Mouse (Mus musculus) natural killer cell, adult 2 months (primary cell): ENCODE measurements around the gene Slc7a6os.
A peak's percentile ranks its signal among the peaks of the same experiment; 100 is the strongest.
"Not testable (repeated sequence)": the region's sequence is repeated elsewhere in the genome, so short reads cannot be mapped to it uniquely, and the experiment has no call there.

Experiments used
- DNase-seq, 2 experiments: peaks; one replicate each; pipeline ENCODE4 v3.0.0; 2022; ENCODE audit warnings: low spot score in 2 of 2

The Slc7a6os gene

GRCm38 (mm10) chr8:106210821-106211345 is at the start of gene Slc7a6os, which contains the start of gene Prmt7:
Gene Slc7a6os (minus strand): TSS chr8:106210935.
Gene Prmt7 (plus strand): TSS chr8:106210936.
- peak; percentile 89 to 90 for DNase-seq

- DNase-seq = no peak
Measured at GRCm38 (mm10) chr8:106259579-106260255, 49.0 kb upstream of the Slc7a6os start.

- peak in 1 of 2 experiments; percentile 19 for DNase-seq
Measured at GRCm38 (mm10) chr8:106258169-106258568, 47.4 kb upstream of the Slc7a6os start.

DNA sequence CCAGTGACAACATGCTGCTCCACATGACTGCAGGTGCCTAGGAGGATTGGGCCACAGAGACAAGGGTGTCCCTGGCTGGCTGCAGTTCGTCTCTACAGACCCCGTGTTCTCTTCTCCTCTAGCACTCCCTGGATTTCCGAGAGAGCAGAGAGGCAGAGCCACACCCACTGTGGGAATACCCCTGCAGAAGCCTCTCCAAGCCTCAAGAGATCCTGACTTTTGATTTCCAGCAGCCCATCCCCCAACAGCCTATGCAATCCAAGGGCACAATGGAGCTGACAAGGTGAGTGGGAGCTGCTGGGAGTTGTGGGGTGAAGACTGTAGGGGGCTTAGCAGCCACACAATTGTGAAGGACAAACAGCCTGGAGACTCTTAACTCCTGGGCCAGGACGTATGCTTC is 39.5 kb upstream of the Slc7a6os start:
- no peak for DNase-seq

DNA sequence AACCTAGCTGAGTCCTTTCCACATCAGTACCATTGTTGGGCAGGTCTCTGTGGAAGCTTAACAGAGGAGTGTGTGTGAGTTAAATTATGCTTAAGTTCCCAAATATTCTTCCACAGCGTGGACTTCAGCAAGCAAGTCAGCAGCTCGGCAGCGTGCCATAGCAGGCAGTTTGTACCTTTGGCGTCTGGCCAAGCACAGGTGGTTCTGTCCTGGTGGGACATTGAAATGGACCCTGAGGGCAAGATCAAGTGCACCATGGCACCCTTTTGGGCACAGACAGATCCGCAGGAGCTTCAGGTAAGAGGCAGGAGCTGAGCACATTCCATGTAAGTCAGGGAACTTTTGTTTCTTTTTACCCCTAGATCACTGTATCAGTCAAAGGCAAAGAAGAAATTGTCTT is 26.4 kb upstream of the Slc7a6os start:
- DNase-seq = no peak

DNA sequence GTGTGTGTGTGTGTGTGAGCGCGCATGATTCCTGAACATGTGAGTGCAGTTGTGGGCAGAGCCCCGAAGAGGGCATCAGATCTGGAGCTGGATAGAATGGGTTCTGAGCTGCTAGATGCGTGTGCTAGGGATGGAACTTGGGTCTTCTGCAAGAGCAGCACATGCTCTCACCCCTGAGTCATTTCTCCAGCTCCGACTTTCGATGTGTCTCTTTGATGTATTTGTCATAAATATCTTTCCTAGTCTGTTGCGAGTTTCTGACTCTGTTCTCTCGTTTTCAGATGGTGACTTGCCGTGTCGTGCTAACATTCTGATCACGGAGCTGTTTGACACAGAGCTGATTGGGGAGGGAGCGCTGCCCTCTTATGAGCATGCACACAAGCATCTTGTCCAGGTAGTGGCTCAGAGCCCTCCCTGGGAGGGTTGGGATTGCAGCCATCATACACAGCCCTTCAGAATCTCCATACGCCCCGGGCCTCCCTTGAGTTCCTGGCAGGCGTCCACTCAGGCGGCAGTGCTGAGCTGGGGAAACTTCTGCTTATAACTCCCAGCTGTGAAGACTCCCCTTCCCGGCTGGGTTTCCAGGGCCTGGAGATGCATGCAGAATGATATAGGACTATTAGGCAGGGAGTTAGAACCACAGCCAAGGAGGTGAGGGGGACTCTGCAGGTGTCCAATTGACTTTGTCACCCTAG is 24.0 kb upstream of the Slc7a6os start:
- DNase-seq = no peak

DNA sequence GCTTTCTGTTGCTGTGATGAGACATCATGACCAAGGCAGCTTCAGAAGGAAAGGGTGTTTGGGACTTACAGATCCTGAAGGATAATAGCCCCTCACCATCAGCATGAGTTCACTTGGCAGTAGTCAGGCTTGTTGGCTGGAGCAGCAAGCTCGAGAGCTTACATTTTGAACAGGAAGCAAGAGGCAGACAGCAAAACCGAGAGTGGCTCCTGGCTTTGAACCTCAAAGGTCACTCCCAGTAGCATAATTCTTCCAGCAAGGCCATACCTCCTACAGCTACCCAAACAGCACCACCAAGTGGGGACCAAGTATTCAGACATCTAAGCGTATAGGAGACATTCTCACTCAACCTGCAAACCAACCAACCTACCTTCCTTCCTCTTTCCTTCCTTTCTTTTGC is 22.0 kb upstream of the Slc7a6os start:
- no peak for DNase-seq

GRCm38 (mm10) chr8:106231536-106231935 is 20.8 kb upstream of the Slc7a6os start:
- no peak for DNase-seq

DNA sequence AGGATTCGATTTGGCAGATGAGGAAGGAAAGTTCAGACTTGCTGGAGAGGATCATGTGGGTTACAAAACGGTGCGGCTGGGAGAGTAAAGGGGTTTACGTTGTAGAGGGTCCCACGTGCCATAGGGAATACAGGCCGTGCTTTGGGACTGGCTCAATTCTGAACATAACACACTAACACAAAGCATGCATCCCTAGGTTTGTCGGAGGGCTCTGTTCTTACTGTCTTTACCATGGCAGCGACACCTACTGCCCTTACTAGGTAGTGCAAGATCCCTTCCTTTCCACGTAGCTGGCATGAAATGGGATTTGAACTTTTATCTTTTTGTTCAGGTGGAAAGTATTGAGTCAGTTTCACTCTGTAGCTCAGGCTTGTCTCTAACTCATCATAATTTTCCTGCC is 15.9 kb upstream of the Slc7a6os start:
- DNase-seq = peak; percentile 14 to 33

GRCm38 (mm10) chr8:106219620-106220019 is 8.9 kb upstream of the Slc7a6os start:
- no peak for DNase-seq

- no peak for DNase-seq
Measured at GRCm38 (mm10) chr8:106213959-106214358, 3.2 kb upstream of the Slc7a6os start.

DNA sequence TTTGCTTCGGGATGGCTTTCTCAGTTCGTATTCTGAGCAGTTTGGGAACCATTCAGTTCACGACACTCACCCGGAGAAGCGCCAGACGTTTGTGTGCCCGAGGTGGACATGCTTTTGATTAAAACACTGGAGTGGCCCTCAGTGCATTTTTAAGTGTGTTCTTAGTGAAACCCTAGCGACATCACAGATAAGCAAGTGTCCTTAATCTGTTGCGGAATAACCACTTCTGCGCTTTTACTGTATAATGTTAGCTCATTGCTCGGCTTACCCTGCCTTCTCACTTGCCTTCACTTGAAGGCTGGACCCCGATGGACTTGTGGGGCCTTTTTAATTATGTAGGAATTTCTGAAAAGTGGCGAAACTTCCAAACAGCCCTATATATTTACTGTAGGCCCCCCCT is 686 bp upstream of the Slc7a6os start:
- no peak for DNase-seq

- DNase-seq = peak; percentile 7 to 8
Measured at GRCm38 (mm10) chr8:106210035-106210731, 552 bp downstream of the Slc7a6os start.

- not testable (repeated sequence) for DNase-seq
Measured at GRCm38 (mm10) chr8:106199596-106199995, 11.1 kb downstream of the Slc7a6os start.

DNA sequence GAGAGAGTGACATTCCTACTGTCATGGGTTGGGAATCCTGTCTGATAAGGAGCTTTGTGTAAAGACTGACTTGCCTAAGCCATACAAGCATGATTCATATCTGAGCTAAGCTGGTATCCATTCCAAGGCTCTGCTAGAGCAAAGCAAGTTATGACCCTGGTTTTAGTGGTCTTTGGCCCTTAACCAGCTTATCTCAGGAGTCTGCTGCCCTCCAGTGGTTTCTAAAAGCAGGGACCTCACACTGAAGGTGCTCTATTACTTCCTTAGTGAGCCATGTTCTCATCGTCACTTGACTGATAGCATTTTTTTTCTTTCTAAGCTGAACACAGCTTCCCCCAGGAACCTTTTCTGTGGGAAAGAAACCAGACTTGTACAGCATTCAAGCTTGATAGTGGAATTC is 12.0 kb downstream of the Slc7a6os start:
- peak; percentile 22 to 42 for DNase-seq

DNA sequence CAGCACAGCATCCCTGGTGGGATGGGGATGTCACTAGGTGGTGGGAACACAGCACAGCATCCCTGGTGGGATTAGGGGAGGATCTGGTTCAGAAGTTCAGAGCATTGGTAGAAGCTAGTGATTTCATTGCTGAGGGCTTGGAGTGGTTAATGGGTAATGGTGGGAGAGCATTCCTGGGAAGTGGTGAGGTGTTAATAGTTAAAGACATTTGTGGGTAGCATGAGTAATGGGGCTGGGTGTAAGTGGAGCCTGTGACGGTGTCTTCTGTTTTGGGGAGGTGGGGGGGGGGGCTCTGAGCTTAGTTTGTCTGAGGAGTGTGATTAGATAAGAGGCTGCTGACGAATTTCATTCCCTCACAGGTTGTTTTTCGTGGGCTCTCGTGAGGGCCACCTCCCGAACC is 16.7 kb downstream of the Slc7a6os start:
- no peak for DNase-seq

GRCm38 (mm10) chr8:106193162-106193561 is 17.6 kb downstream of the Slc7a6os start:
- DNase-seq = no peak

DNA sequence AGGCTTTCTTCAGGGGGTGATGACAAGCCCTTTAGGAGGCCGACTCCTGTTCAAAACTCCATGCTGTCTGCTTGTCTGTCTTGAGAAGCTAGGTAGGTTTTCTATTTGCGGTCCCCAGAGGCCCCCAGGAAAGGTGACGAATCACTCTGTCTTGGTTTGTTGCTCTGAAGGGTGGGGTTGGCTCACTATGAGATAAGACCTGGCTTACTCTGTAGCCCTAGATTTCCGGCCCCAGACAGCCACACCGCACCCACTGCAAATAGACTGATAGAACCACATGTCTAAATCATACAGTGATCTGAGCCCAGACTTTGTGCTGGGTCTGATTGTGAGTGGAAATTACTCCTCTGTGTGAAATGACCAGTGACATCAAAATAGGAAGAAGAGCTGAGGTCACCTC is 19.1 kb downstream of the Slc7a6os start:
- no peak for DNase-seq

GRCm38 (mm10) chr8:106189162-106189561 is 21.6 kb downstream of the Slc7a6os start:
- no peak for DNase-seq

GRCm38 (mm10) chr8:106186394-106186793 is 24.3 kb downstream of the Slc7a6os start:
- no peak for DNase-seq

DNA sequence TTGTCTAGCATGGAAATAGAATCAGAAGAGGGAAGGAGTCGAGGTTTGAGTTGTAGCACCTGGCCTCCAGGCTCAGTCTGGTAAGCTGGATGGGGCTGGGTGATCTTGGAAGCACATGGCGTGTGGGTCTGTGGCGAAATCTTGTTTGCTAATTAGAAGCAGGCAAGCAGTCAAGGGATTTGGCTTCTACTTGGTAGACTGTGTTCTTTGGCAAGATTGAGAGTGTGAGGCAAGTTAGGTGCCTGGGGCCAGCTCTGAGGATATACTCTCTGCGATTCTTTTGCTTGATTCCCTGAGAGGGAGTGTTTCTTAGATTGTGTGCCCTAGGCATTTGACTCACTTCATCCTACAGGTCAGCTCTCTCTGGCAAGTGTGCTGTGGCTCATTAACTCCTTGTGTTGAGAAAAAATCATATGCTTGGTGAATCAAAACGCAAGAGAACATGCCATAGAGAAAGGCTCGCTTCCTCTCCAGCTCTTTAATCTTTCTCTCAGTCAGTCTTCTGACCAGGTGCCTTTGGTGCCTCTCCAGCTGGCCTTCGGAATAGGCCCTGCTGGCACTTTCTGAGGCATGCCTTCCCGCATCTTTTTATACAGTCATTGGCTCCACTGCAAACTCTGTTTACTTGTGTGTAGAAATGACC is 25.0 kb downstream of the Slc7a6os start:
- no peak for DNase-seq

GRCm38 (mm10) chr8:106178428-106178827 is 32.3 kb downstream of the Slc7a6os start:
- no peak for DNase-seq
